Mouse (Mus musculus) small intestine, adult 2 months (tissue): ENCODE data around the gene Rpe. TPM values are rescaled to one million over a fixed set of nuclear protein-coding genes. Genes with fewer than 3 reads are reported as not detected.

Experiments
- H3K27ac ChIP-seq: fragments of 200-500 bp; 2 replicates; pipeline ENCODE4 v1.5.1; 2012; ENCODE audit warnings: low read depth, low read length, control low read depth, inconsistent platforms; ENCODE audit not compliant: insufficient read depth
- H3K27me3 ChIP-seq: fragments of 200-500 bp; 2 replicates; pipeline ENCODE4 v1.6.1; 2012; ENCODE audit warnings: mild to moderate bottlenecking, moderate library complexity, low read length, inconsistent platforms; ENCODE audit not compliant: control insufficient read depth, insufficient read depth
- H3K36me3 ChIP-seq: fragments of 200-500 bp; 2 replicates; pipeline ENCODE4 v1.6.1; 2012; ENCODE audit warnings: mild to moderate bottlenecking, low read length, control low read depth, inconsistent platforms; ENCODE audit not compliant: control insufficient read depth, insufficient read depth
- H3K4me1 ChIP-seq: fragments of 200-500 bp; 2 replicates; pipeline ENCODE4 v1.6.1; 2012; ENCODE audit warnings: low read length, inconsistent platforms, mixed read lengths; ENCODE audit not compliant: control insufficient read depth, insufficient read depth, insufficient read length
- H3K4me3 ChIP-seq: fragments of 200-500 bp; 2 replicates; pipeline ENCODE4 v1.5.1; 2012; ENCODE audit warnings: low read depth, mild to moderate bottlenecking, control low read depth, inconsistent platforms, low read length, moderate library complexity
- CTCF ChIP-seq: fragments of 200-500 bp; IDR thresholded peaks from 2 replicates; pipeline ENCODE4 v1.5.1; 2012; ENCODE audit warnings: low read depth, mild to moderate bottlenecking, control low read depth, inconsistent platforms, low read length, moderate library complexity, mixed read lengths; ENCODE audit not compliant: insufficient replicate concordance, insufficient read length; ENCODE audit errors: extremely low read depth
- POLR2A ChIP-seq: fragments of 200-500 bp; IDR thresholded peaks from 2 replicates; pipeline ENCODE4 v1.6.1; 2012; ENCODE audit warnings: low read depth, mild to moderate bottlenecking, control low read depth, inconsistent platforms, low read length, moderate library complexity
- WGBS: fragments of 180-500 bp; shearing (Covaris S2); methylation state at CpG from one replicate; pipeline ENCODE4 v1.1.7; 2018; 5-methylcytosine and 5-hydroxymethylcytosine counted together
- polyA plus RNA-seq: library from polyadenylated mRNA; depleted of rRNA; stranded (reverse); fragments of >200 nt; gene quantifications from 2 replicates; pipeline ENCODE4 v1.2.3, GENCODE M21; 2012; rRNA removed

Rpe gene
- 9.8 and 13.5 TPM in 2 replicates for polyA plus RNA-seq

DNA sequence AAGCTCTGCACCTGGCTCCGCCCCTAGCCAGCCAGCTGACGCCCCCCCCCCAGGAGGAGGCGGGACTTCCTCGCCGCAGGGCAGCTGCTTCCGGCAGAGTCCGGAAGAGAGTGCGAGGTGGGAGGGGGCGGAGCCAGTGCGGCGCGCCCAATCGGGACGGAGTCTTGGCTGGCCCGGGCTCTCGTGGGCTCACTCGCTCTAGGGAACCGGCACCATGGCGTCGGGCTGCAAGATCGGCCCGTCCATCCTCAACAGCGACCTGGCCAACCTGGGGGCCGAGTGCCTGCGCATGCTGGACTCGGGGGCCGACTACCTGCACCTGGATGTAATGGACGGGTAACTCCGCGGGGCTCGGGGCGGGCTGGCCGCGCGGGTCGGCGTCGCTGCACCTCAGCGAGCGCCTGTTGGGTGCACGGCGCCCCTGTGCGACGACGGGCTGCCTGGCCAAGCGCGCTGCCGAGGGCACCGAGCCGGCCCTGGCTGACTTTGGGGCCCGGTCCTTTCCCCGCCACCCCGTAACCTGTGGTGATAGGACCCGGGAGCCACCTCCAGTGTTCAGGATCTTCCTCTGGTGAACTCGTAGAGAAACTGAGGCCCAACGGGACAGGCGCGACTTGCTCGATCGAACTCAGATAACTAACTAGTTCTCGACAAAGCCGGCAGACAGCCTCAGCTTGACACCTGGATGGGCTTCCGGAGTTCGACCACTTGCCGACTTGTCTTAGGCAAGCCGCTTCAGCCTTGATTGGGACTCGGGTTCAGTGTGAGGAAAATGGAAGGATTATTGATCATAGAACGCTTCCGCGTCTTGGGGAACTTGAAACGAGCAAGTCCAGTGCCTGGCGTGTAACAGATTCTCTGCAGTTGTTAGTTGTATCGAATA lies at the start of gene Rpe:
Gene Rpe, plus strand, starts transcription at position 139 of the 883 bp plus-strand sequence.
- H3K36me3 ChIP-seq, result peaks cover 3% of the 10 kb centered on the region
- H3K27me3 ChIP-seq, result no peaks in the 10 kb centered on the region
- H3K27ac ChIP-seq, result peak within 1 kb of the TSS; percentile 33
- peaks cover 4% of the 10 kb centered on the region; the same call in 1 of the 2 replicates for H3K4me1 ChIP-seq
- no peak for TF ChIP-seq CTCF
- TF ChIP-seq POLR2A, result peak; percentile 83
- under 1% methylated on average over 73 of the region's 73 CpGs for WGBS
- H3K4me3 ChIP-seq, result peak within 1 kb of the TSS; percentile 82

- H3K4me1 ChIP-seq, result no peaks in the 10 kb centered on the region
- H3K27ac ChIP-seq, result no peak overlapping the region
- H3K4me3 ChIP-seq, result no peak overlapping the region
- WGBS, result 59% methylated on average over 4 of the region's 4 CpGs
- no peaks in the 10 kb centered on the region for H3K27me3 ChIP-seq
- H3K36me3 ChIP-seq, result no peaks in the 10 kb centered on the region
- no peak for TF ChIP-seq CTCF
- no peak for TF ChIP-seq POLR2A
Observed at GRCm38 (mm10) chr1:66655119-66655746, 45.4 kb upstream of the Rpe start.

- TF ChIP-seq CTCF (no peak), POLR2A (no peak)
- Histone ChIP-seq H3K36me3 (no peaks in the 10 kb centered on the region), H3K27me3 (no peaks in the 10 kb centered on the region), H3K27ac (no peak overlapping the region), H3K4me1 (no peaks in the 10 kb centered on the region), H3K4me3 (no peak overlapping the region)
Observed at GRCm38 (mm10) chr1:66655747-66656119, 44.9 kb upstream of the Rpe start.

GRCm38 (mm10) chr1:66671475-66671874 lies 29.2 kb upstream of the Rpe start:
- H3K27me3 ChIP-seq, result no peaks in the 10 kb centered on the region
- no peak for TF ChIP-seq CTCF
- WGBS, result 45% methylated on average over 7 of the region's 7 CpGs
- H3K4me1 ChIP-seq, result no peaks in the 10 kb centered on the region
- H3K4me3 ChIP-seq, result no peak overlapping the region
- H3K27ac ChIP-seq, result no peak overlapping the region
- no peaks in the 10 kb centered on the region for H3K36me3 ChIP-seq

GRCm38 (mm10) chr1:66672812-66673211 lies 27.8 kb upstream of the Rpe start:
- TF ChIP-seq CTCF, result no peak
- TF ChIP-seq POLR2A, result no peak
- H3K4me3 ChIP-seq, result no peak overlapping the region
- 72% methylated on average over 7 of the region's 7 CpGs for WGBS
- H3K4me1 ChIP-seq, result no peaks in the 10 kb centered on the region
- H3K36me3 ChIP-seq, result no peaks in the 10 kb centered on the region
- H3K27me3 ChIP-seq, result no peaks in the 10 kb centered on the region
- H3K27ac ChIP-seq, result no peak overlapping the region

- Histone ChIP-seq H3K27me3 (no peaks in the 10 kb centered on the region; the same call in 1 of the 2 replicates), H3K36me3 (no peaks in the 10 kb centered on the region), H3K4me1 (no peaks in the 10 kb centered on the region), H3K27ac (no peak overlapping the region), H3K4me3 (no peak overlapping the region)
- TF ChIP-seq POLR2A, result no peak
- no peak for TF ChIP-seq CTCF
- 75% methylated on average over 14 of the region's 14 CpGs for WGBS
Observed at GRCm38 (mm10) chr1:66677928-66678327, 22.7 kb upstream of the Rpe start.

GRCm38 (mm10) chr1:66678662-66679061 lies 22.0 kb upstream of the Rpe start:
- WGBS, result 10% methylated on average over 2 of the region's 2 CpGs
- Histone ChIP-seq H3K27ac (no peak overlapping the region), H3K4me3 (no peak overlapping the region), H3K4me1 (no peaks in the 10 kb centered on the region), H3K27me3 (no peaks in the 10 kb centered on the region; the same call in 1 of the 2 replicates), H3K36me3 (no peaks in the 10 kb centered on the region)
- TF ChIP-seq CTCF (no peak), POLR2A (no peak)
